Mouse (Mus musculus) left cerebral cortex, adult 2 months (tissue): ENCODE results near the gene Orm2. TPM values are rescaled to one million over a fixed set of nuclear protein-coding genes. Genes with fewer than 3 reads are reported as not detected.

Experiments used
- DNase-seq, 2 experiments: peaks; one replicate each; pipeline ENCODE4 v3.0.0; 2021 to 2022; ENCODE audit warnings: low spot score in 2 of 2, mixed read lengths in 1 of 2; ENCODE audit errors: extremely low spot score in 1 of 2
- H3K27ac ChIP-seq: fragments of 200-600 bp; 2 replicates; pipeline ENCODE4 v1.8.1; 2022
- H3K4me3 ChIP-seq: fragments of 200-600 bp; 2 replicates; pipeline ENCODE4 v1.8.1; 2022
- CTCF ChIP-seq: fragments of 200-600 bp; IDR thresholded peaks from 2 replicates; pipeline ENCODE4 v1.8.1; 2022; ENCODE audit warnings: antibody characterized with exemption, mild to moderate bottlenecking, moderate library complexity
- intact Hi-C: fragments of 180-260 bp; cut with DNase I; formaldehyde crosslinking; loops from one replicate; pipeline ENCODE4 v1.15.1; 2025
- total RNA-seq, 2 experiments: library from RNA; stranded (reverse); gene quantifications; 2 replicates each; pipeline ENCODE4 v1.2.3; 2021

The Orm2 gene
- total RNA-seq, 2 experiments from 2014 or later: not detected

- no peak for TF ChIP-seq CTCF
- Histone ChIP-seq H3K4me3 (no peak overlapping the region), H3K27ac (no peak overlapping the region)
- intact Hi-C loops: no loop called here
- DNase-seq: no peak
Observed at GRCm38 (mm10) chr4:63400541-63401306, 38.5 kb downstream of the Orm2 start.

- DNase-seq: no peak
- intact Hi-C loops: no loop called here
- Histone ChIP-seq H3K4me3 (no peak overlapping the region), H3K27ac (0 out of 2 replicates have a peak overlapping the region, but pooled peaks have one; percentile 32)
- no peak for TF ChIP-seq CTCF
Observed at GRCm38 (mm10) chr4:63401620-63402019, 39.4 kb downstream of the Orm2 start.

GRCm38 (mm10) chr4:63402056-63402455, 39.8 kb downstream of the Orm2 start:
- Histone ChIP-seq H3K27ac (no peak overlapping the region; the same call in 1 of the 2 replicates), H3K4me3 (no peak overlapping the region; the same call in 1 of the 2 replicates)
- DNase-seq: no peak
- TF ChIP-seq CTCF: no peak
- intact Hi-C loops: no loop called here

GRCm38 (mm10) chr4:63402558-63402957, 40.3 kb downstream of the Orm2 start:
- TF ChIP-seq CTCF: no peak
- Histone ChIP-seq H3K27ac (peak overlapping the region; percentile 77), H3K4me3 (peak overlapping the region; percentile 38)
- intact Hi-C loops: no loop called here
- no peak for DNase-seq

- DNase-seq: peak; percentile 51 to 70
- intact Hi-C loops: no loop called here
- TF ChIP-seq CTCF: no peak
Observed at GRCm38 (mm10) chr4:63403040-63403959, 41.1 kb downstream of the Orm2 start, which contains the start of gene Akna. Gene Akna, minus strand, starts transcription at chr4:63403354.

GRCm38 (mm10) chr4:63404205-63404604, 42.0 kb downstream of the Orm2 start:
- no peak overlapping the region for H3K27ac ChIP-seq
- intact Hi-C loops: no loop called here
- TF ChIP-seq CTCF: no peak

More at GRCm38 (mm10) chr4:63403040-63403959, 41.1 kb downstream of the Orm2 start, which contains the start of gene Akna:
- H3K27ac ChIP-seq: peak within 1 kb of the TSS; percentile 77
- peak within 1 kb of the TSS; percentile 38 for H3K4me3 ChIP-seq

GRCm38 (mm10) chr4:63405051-63405450, 42.8 kb downstream of the Orm2 start:
- no peak overlapping the region for H3K27ac ChIP-seq
- H3K4me3 ChIP-seq: no peak overlapping the region
- DNase-seq: no peak
- no peak for TF ChIP-seq CTCF
- intact Hi-C loops: loop anchor here (5.0 kb wide), 1 partner anchor 223 kb away; no protein-coding TSS in a partner anchor

More at GRCm38 (mm10) chr4:63404205-63404604, 42.0 kb downstream of the Orm2 start:
- DNase-seq: no peak
- H3K4me3 ChIP-seq: no peak overlapping the region

GRCm38 (mm10) chr4:63405683-63406082, 43.4 kb downstream of the Orm2 start:
- no peak for TF ChIP-seq CTCF
- H3K4me3 ChIP-seq: no peak overlapping the region
- intact Hi-C loops: loop anchor here (5.0 kb wide), 1 partner anchor 223 kb away; no protein-coding TSS in a partner anchor
- no peak overlapping the region for H3K27ac ChIP-seq
- no peak for DNase-seq

- Histone ChIP-seq H3K27ac (no peak overlapping the region), H3K4me3 (no peak overlapping the region)
- intact Hi-C loops: loop anchor here (1.0 to 5.0 kb wide), 2 partner anchors 40 to 226 kb away; no protein-coding TSS in a partner anchor
- no peak for DNase-seq
- TF ChIP-seq CTCF: no peak
Observed at GRCm38 (mm10) chr4:63408247-63408646, 46.0 kb downstream of the Orm2 start.

GRCm38 (mm10) chr4:63408649-63409048, 46.4 kb downstream of the Orm2 start:
- TF ChIP-seq CTCF: peak; percentile 79
- H3K27ac ChIP-seq: no peak overlapping the region
- peak; percentile 39 to 53 for DNase-seq
- H3K4me3 ChIP-seq: no peak overlapping the region
- intact Hi-C loops: loop anchor here (1.0 to 5.0 kb wide), 2 partner anchors 40 to 226 kb away; no protein-coding TSS in a partner anchor

GRCm38 (mm10) chr4:63409317-63409907, 47.2 kb downstream of the Orm2 start:
- peak overlapping the region; percentile 64 for H3K4me3 ChIP-seq
- intact Hi-C loops: loop anchor here (5.0 kb wide), 1 partner anchor 227 kb away; no protein-coding TSS in a partner anchor
- no peak for DNase-seq
- peak overlapping the region; percentile 9 for H3K27ac ChIP-seq
- TF ChIP-seq CTCF: no peak
